Mouse (Mus musculus) liver, adult 2 months (tissue): Measurements from ENCODE around the gene Qrfp.

ENCODE experiments used
- CTCF ChIP-seq: fragments of 200-500 bp; IDR thresholded peaks from 2 replicates; pipeline ENCODE4 v1.5.1; 2011; ENCODE audit warnings: low read depth, low read length, control low read depth
- POLR2A ChIP-seq: fragments of 200-500 bp; IDR thresholded peaks from 2 replicates; pipeline ENCODE4 v1.6.1; 2011; ENCODE audit warnings: low read length, control low read depth; ENCODE audit not compliant: insufficient read depth; ENCODE audit errors: extremely low read depth

DNA sequence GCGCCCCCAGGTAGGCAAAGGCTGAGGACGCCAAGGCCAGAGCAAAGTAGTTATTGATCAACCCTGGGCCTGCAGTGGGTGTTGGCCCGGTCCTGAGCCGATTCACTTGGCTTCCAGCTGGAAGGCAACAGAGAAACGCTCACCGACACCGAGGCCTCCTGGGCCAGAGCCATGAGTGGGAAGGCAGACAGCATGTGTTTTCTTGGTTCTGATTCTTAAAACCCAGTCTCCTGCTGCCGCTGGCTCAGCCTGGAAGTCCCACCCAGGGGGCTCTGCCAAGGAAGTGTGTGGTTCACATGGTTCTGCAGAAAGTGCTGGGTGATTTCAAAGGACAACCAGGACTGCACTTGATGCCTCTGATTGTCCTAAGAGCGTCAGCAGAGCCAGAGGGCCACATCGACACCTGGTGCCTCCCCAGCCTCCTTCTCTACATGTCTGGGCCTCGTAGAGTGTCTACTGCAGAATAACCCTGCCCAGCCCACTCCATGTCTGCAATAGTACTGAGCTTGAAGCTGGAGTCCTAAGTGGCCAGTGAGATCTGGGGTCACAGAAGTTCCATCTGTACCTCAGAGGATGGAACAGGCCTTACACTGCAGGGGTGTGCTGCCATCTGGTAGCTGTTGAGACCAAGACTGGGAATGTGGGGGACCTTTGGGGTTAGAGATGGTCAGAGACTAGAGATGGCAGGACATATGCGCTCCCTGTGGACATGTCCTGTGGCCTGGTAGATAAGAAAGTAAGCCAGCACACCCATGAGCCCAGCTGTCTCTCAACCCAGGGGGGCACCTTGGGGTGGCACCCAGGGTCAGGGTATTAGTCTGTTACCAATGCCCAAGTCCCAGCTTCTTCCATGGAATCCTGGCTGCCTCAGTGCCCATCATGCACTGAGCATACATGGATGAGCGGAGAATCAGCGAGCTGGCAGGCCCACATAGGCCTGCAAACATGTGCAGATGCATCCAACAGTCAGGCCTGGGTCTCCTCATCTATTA lies 16.0 kb upstream of the Qrfp start:
- TF ChIP-seq CTCF (no peak), POLR2A (no peak)
